Mouse (Mus musculus) thymus, adult 2 months (tissue): ENCODE measurements around the gene Hist1h4i. TPM values are rescaled to one million over a fixed set of nuclear protein-coding genes. Genes with fewer than 3 reads are reported as not detected.

ENCODE experiments used
- DNase-seq: peaks from one replicate; pipeline ENCODE4 v3.0.0; 2021
- H3K27ac ChIP-seq: fragments of 200-500 bp; 2 replicates; pipeline ENCODE4 v1.5.1; 2012; ENCODE audit warnings: low read length, control low read depth; ENCODE audit not compliant: control insufficient read depth, insufficient read depth
- H3K27me3 ChIP-seq: fragments of 200-500 bp; 2 replicates; pipeline ENCODE4 v1.6.1; 2012; ENCODE audit warnings: mild to moderate bottlenecking, low read length, moderate library complexity, mixed read lengths; ENCODE audit not compliant: control insufficient read depth, insufficient read depth
- H3K36me3 ChIP-seq: fragments of 200-500 bp; 2 replicates; pipeline ENCODE4 v1.6.1; 2012; ENCODE audit warnings: mild to moderate bottlenecking, low read length, moderate library complexity; ENCODE audit not compliant: control insufficient read depth, insufficient read depth
- H3K4me1 ChIP-seq: fragments of 200-500 bp; replicated peaks from 2 replicates; pipeline ENCODE4 v1.6.1; 2012; ENCODE audit warnings: low read length; ENCODE audit not compliant: control insufficient read depth, insufficient read depth
- H3K4me3 ChIP-seq: fragments of 200-500 bp; 2 replicates; pipeline ENCODE4 v1.5.1; 2012; ENCODE audit warnings: mild to moderate bottlenecking, low read length, control low read depth, moderate library complexity; ENCODE audit not compliant: control insufficient read depth, insufficient read depth
- CTCF ChIP-seq: fragments of 200-500 bp; IDR thresholded peaks from 2 replicates; pipeline ENCODE4 v1.5.1; 2012; ENCODE audit warnings: mild to moderate bottlenecking, control low read depth, low read length, moderate library complexity, borderline replicate concordance; ENCODE audit not compliant: control insufficient read depth, poor library complexity, insufficient read depth; ENCODE audit errors: extremely low read depth
- POLR2A ChIP-seq: fragments of 200-500 bp; IDR thresholded peaks from 2 replicates; pipeline ENCODE4 v1.6.1; 2012; ENCODE audit warnings: mild to moderate bottlenecking, low read length, control low read depth, moderate library complexity; ENCODE audit not compliant: control insufficient read depth, poor library complexity, insufficient read depth; ENCODE audit errors: extremely low read depth
- WGBS: fragments of 180-500 bp; shearing (Covaris S2); methylation state at CpG from one replicate; pipeline ENCODE4 v1.1.7; 2018; 5-methylcytosine and 5-hydroxymethylcytosine counted together
- polyA plus RNA-seq: library from polyadenylated mRNA; depleted of rRNA; stranded (reverse); fragments of >200 nt; gene quantifications from 2 replicates; pipeline ENCODE4 v1.2.3, GENCODE M21; 2012

Gene Hist1h4i
- polyA plus RNA-seq, 1 experiment = 38.5 TPM

GRCm38 (mm10) chr13:22033741-22034442 lies 7.3 kb downstream of the Hist1h4i start:
- Histone ChIP-seq H3K36me3 (no peaks in the 10 kb centered on the region), H3K4me1 (peaks cover 6% of the 10 kb centered on the region), H3K4me3 (no peak overlapping the region), H3K27me3 (no peaks in the 10 kb centered on the region), H3K27ac (no peak overlapping the region)
- no peak for TF ChIP-seq CTCF
- no peak for TF ChIP-seq POLR2A
- DNase-seq = no peak
- 67% methylated on average over 5 of the region's 5 CpGs for WGBS

- Histone ChIP-seq H3K4me1 (peaks cover 5% of the 10 kb centered on the region), H3K36me3 (no peaks in the 10 kb centered on the region), H3K27me3 (no peaks in the 10 kb centered on the region), H3K4me3 (no peak overlapping the region), H3K27ac (no peak overlapping the region)
- no peak for TF ChIP-seq POLR2A
- TF ChIP-seq CTCF = no peak
- WGBS = 9% methylated on average over 4 of the region's 4 CpGs
- no peak for DNase-seq
Observed at GRCm38 (mm10) chr13:22030493-22030892, 10.7 kb downstream of the Hist1h4i start.

- no peak overlapping the region for H3K4me3 ChIP-seq
- H3K4me1 ChIP-seq = peaks cover 5% of the 10 kb centered on the region
- no peak for DNase-seq
- no peaks in the 10 kb centered on the region for H3K36me3 ChIP-seq
- TF ChIP-seq CTCF (no peak), POLR2A (no peak)
- 89% methylated on average over 8 of the region's 8 CpGs for WGBS
- H3K27ac ChIP-seq = no peak overlapping the region
- H3K27me3 ChIP-seq = no peaks in the 10 kb centered on the region
Observed at GRCm38 (mm10) chr13:22029928-22030327, 11.2 kb downstream of the Hist1h4i start.

- H3K4me1 ChIP-seq = peaks cover 5% of the 10 kb centered on the region
- H3K36me3 ChIP-seq = no peaks in the 10 kb centered on the region
- H3K27me3 ChIP-seq = no peaks in the 10 kb centered on the region
- peak; percentile 89 for DNase-seq
- peak overlapping the region; percentile 58 for H3K4me3 ChIP-seq
- WGBS = 2% methylated on average over 40 of the region's 40 CpGs
- H3K27ac ChIP-seq = peak overlapping the region; percentile 17; the same call in 1 of the 2 replicates
- no peak for TF ChIP-seq POLR2A
- TF ChIP-seq CTCF = peak; percentile 96
Observed at GRCm38 (mm10) chr13:22028673-22029460, 12.3 kb downstream of the Hist1h4i start.

- H3K27me3 ChIP-seq = no peaks in the 10 kb centered on the region
- 4% methylated on average over 35 of the region's 35 CpGs for whole genome bisulfite sequencing
- peak; percentile 81 for DNase-seq
- TF ChIP-seq POLR2A (no peak), CTCF (no peak)
- peaks cover 5% of the 10 kb centered on the region for H3K4me1 ChIP-seq
- H3K27ac ChIP-seq = no peak overlapping the region
- H3K36me3 ChIP-seq = no peaks in the 10 kb centered on the region
- peak overlapping the region; percentile 43 for H3K4me3 ChIP-seq
Observed at GRCm38 (mm10) chr13:22026058-22027031, 14.8 kb downstream of the Hist1h4i start.

- Histone ChIP-seq H3K27me3 (no peaks in the 10 kb centered on the region), H3K4me3 (peak overlapping the region; percentile 47), H3K27ac (no peak overlapping the region), H3K36me3 (no peaks in the 10 kb centered on the region), H3K4me1 (peaks cover 6% of the 10 kb centered on the region)
- WGBS = under 1% methylated on average over 9 of the region's 9 CpGs
- DNase-seq = peak; percentile 75
- TF ChIP-seq CTCF (no peak), POLR2A (no peak)
Observed at GRCm38 (mm10) chr13:22022241-22022640, 18.9 kb downstream of the Hist1h4i start.
